Mouse (Mus musculus): ENCODE data around the gene Tm4sf19. TPM values are rescaled to one million over a fixed set of nuclear protein-coding genes. Genes with fewer than 3 reads are reported as not detected.

Tm4sf19 gene
- polyA plus RNA-seq, 1 experiment from 2014 or later, result not detected

- H3K27ac ChIP-seq, result no peak overlapping the region
- H3K27me3 ChIP-seq, result no peaks in the 10 kb centered on the region
- no peak for ATAC-seq (replicated peaks; ENCODE audit: insufficient number of reproducible peaks, insufficient read depth, low FRiP score, low read depth)
- H3K9ac ChIP-seq, result no peak overlapping the region
- peaks cover 21% of the 10 kb centered on the region; the same call in 1 of the 2 replicates for H3K36me3 ChIP-seq
- no peak overlapping the region for H3K4me3 ChIP-seq
- H3K4me2 ChIP-seq, result no peak overlapping the region
- peaks cover 3% of the 10 kb centered on the region; the same call in 1 of the 2 replicates for H3K4me1 ChIP-seq (replicated peaks)
- WGBS, result 90% methylated on average over 2 of the region's 2 CpGs
- no peaks in the 10 kb centered on the region for H3K9me3 ChIP-seq (replicated peaks)
These were observed 49.8 kb downstream of the Tm4sf19 start for GRCm38 (mm10) chr16:32450133-32450532.

GRCm38 (mm10) chr16:32453102-32453501 is 52.8 kb downstream of the Tm4sf19 start:
- Histone ChIP-seq H3K36me3 (peaks cover 38% of the 10 kb centered on the region), H3K9me3 (replicated peaks) (no peaks in the 10 kb centered on the region), H3K27ac (no peak overlapping the region), H3K4me2 (no peak overlapping the region), H3K4me1 (replicated peaks) (0 out of 2 replicates have a peak, but pooled peaks cover 2% of the 10 kb centered on the region), H3K9ac (no peak overlapping the region), H3K27me3 (no peaks in the 10 kb centered on the region), H3K4me3 (no peak overlapping the region)
- WGBS, result 91% methylated on average over 8 of the region's 8 CpGs
- ATAC-seq (replicated peaks; ENCODE audit: insufficient number of reproducible peaks, insufficient read depth, low FRiP score, low read depth), result no peak

GRCm38 (mm10) chr16:32454646-32455045 is 54.3 kb downstream of the Tm4sf19 start:
- Histone ChIP-seq H3K27me3 (no peaks in the 10 kb centered on the region), H3K9ac (no peak overlapping the region), H3K4me3 (no peak overlapping the region), H3K36me3 (peaks cover 42% of the 10 kb centered on the region), H3K4me1 (replicated peaks) (0 out of 2 replicates have a peak, but pooled peaks cover 2% of the 10 kb centered on the region), H3K27ac (no peak overlapping the region), H3K4me2 (no peak overlapping the region), H3K9me3 (replicated peaks) (no peaks in the 10 kb centered on the region)
- 83% methylated on average over 5 of the region's 5 CpGs for WGBS
- ATAC-seq (replicated peaks; ENCODE audit: insufficient number of reproducible peaks, insufficient read depth, low FRiP score, low read depth), result no peak

GRCm38 (mm10) chr16:32456086-32456485 is 55.8 kb downstream of the Tm4sf19 start:
- no peak overlapping the region for H3K4me2 ChIP-seq
- no peaks in the 10 kb centered on the region for H3K9me3 ChIP-seq (replicated peaks)
- peaks cover 42% of the 10 kb centered on the region for H3K36me3 ChIP-seq
- no peak overlapping the region for H3K27ac ChIP-seq
- ATAC-seq (replicated peaks; ENCODE audit: insufficient number of reproducible peaks, insufficient read depth, low FRiP score, low read depth), result no peak
- no peak overlapping the region for H3K9ac ChIP-seq
- H3K27me3 ChIP-seq, result no peaks in the 10 kb centered on the region
- H3K4me1 ChIP-seq (replicated peaks), result 0 out of 2 replicates have a peak, but pooled peaks cover 2% of the 10 kb centered on the region
- H3K4me3 ChIP-seq, result no peak overlapping the region

GRCm38 (mm10) chr16:32456761-32457160 is 56.5 kb downstream of the Tm4sf19 start:
- Histone ChIP-seq H3K4me2 (no peak overlapping the region), H3K9me3 (replicated peaks) (no peaks in the 10 kb centered on the region), H3K27me3 (no peaks in the 10 kb centered on the region), H3K4me3 (no peak overlapping the region), H3K27ac (no peak overlapping the region), H3K9ac (no peak overlapping the region), H3K36me3 (peaks cover 40% of the 10 kb centered on the region), H3K4me1 (replicated peaks) (0 out of 2 replicates have a peak, but pooled peaks cover 2% of the 10 kb centered on the region)
- ATAC-seq (replicated peaks; ENCODE audit: insufficient number of reproducible peaks, insufficient read depth, low FRiP score, low read depth), result no peak
- WGBS, result 94% methylated on average over 1 of the region's 1 CpGs

Other genes starting within 250 kb of the Tm4sf19 start
- 7.6 and 18.4 TPM in 2 replicates for gene Nrros, start 234.9 kb upstream of the Tm4sf19 start, polyA plus RNA-seq (2015; fragmentation: Nextera tagmentation; extraction: Ambion mirVana)
- 0.42 TPM in 1 of 2 replicates, not detected in the other for gene Bex6, start 220.7 kb upstream of the Tm4sf19 start, polyA plus RNA-seq (2015; fragmentation: Nextera tagmentation; extraction: Ambion mirVana)
- 8.7 and 11.0 TPM in 2 replicates for gene Fbxo45, start 153.3 kb upstream of the Tm4sf19 start, polyA plus RNA-seq (2015; fragmentation: Nextera tagmentation; extraction: Ambion mirVana)
- gene Wdr53, start 153.3 kb upstream of the Tm4sf19 start, polyA plus RNA-seq (2015; fragmentation: Nextera tagmentation; extraction: Ambion mirVana), result 9.5 and 10.6 TPM in 2 replicates
- 0.16 and 0.29 TPM in 2 replicates for gene Smco1, start 129.0 kb upstream of the Tm4sf19 start, polyA plus RNA-seq (2015; fragmentation: Nextera tagmentation; extraction: Ambion mirVana)
- gene Rnf168, start 123.0 kb upstream of the Tm4sf19 start, polyA plus RNA-seq (2015; fragmentation: Nextera tagmentation; extraction: Ambion mirVana), result 18.6 and 21.4 TPM in 2 replicates
- 16.6 and 17.8 TPM in 2 replicates for gene Ubxn7, start 68.2 kb upstream of the Tm4sf19 start, polyA plus RNA-seq (2015; fragmentation: Nextera tagmentation; extraction: Ambion mirVana)
- 21.1 and 22.5 TPM in 2 replicates for gene Tctex1d2, start 19.2 kb downstream of the Tm4sf19 start, polyA plus RNA-seq (2015; fragmentation: Nextera tagmentation; extraction: Ambion mirVana)
- 38.1 and 44.3 TPM in 2 replicates for gene Pcyt1a, start 30.4 kb downstream of the Tm4sf19 start, polyA plus RNA-seq (2015; fragmentation: Nextera tagmentation; extraction: Ambion mirVana)
- gene Slc51a, start 87.4 kb downstream of the Tm4sf19 start, polyA plus RNA-seq (2015; fragmentation: Nextera tagmentation; extraction: Ambion mirVana), result 0.49 and 0.77 TPM in 2 replicates
- gene Zdhhc19, start 95.8 kb downstream of the Tm4sf19 start, polyA plus RNA-seq (2015; fragmentation: Nextera tagmentation; extraction: Ambion mirVana), result not detected in 2 replicates
- 34.5 and 34.8 TPM in 2 replicates for gene Tfrc, start 208.4 kb downstream of the Tm4sf19 start, polyA plus RNA-seq (2015; fragmentation: Nextera tagmentation; extraction: Ambion mirVana)
- gene Tnk2, start 243.4 kb downstream of the Tm4sf19 start, polyA plus RNA-seq (2015; fragmentation: Nextera tagmentation; extraction: Ambion mirVana), result 6.9 and 9.5 TPM in 2 replicates